Mouse (Mus musculus): ENCODE measurements around the gene Fezf2.

Gene Fezf2

GRCm38 (mm10) chr14:12345241-12345921, 2.6 kb downstream of the Fezf2 start:
- POLR2A ChIA-PET = interaction anchor here in 2 of 4 experiments (0.6 to 1.4 kb wide), 4 partner anchors 7 to 1668 kb away, joined by 3 read pairs; no protein-coding TSS in a partner anchor
- CTCF ChIA-PET = interaction anchor here in 1 of 4 experiments (1.1 kb wide), 1 partner anchor 10 kb away, joined by 3 read pairs; no protein-coding TSS in a partner anchor

- POLR2A ChIA-PET = interaction anchor here in 2 of 4 experiments (0.9 to 1.6 kb wide), 3 partner anchors 11 to 478 kb away, joined by 3 to 4 read pairs (median 4); partner anchors contain the start of genes 3830406C13Rik (in 1 of the 2) and Cadps (in 1 of the 2)
These were observed 3.2 kb downstream of the Fezf2 start for GRCm38 (mm10) chr14:12344746-12345240.

GRCm38 (mm10) chr14:12344061-12344745, 3.8 kb downstream of the Fezf2 start:
- POLR2A ChIA-PET = interaction anchor here in 2 of 4 experiments (0.9 to 1.6 kb wide), 4 partner anchors 12 to 479 kb away, joined by 3 to 4 read pairs (median 4); partner anchors contain the start of genes 3830406C13Rik (in 1 of the 2) and Cadps (in 1 of the 2)
- CTCF ChIA-PET = interaction anchor here in 1 of 4 experiments (1.1 kb wide), 1 partner anchor 9 kb away, joined by 3 read pairs; no protein-coding TSS in a partner anchor

More at GRCm38 (mm10) chr14:12344746-12345240, 3.2 kb downstream of the Fezf2 start:
- CTCF ChIA-PET = interaction anchor here in 1 of 4 experiments (1.1 kb wide), 1 partner anchor 10 kb away, joined by 3 read pairs; no protein-coding TSS in a partner anchor

GRCm38 (mm10) chr14:12343451-12343941, 4.5 kb downstream of the Fezf2 start:
- ChIA-PET POLR2A (interaction anchor here in 2 of 4 experiments (0.9 to 1.6 kb wide), 5 partner anchors 9 to 480 kb away, joined by 3 to 4 read pairs (median 4); partner anchors contain the start of genes 3830406C13Rik (in 1 of the 2) and Cadps (in 1 of the 2)), CTCF (no interaction called here)

- CTCF ChIA-PET = interaction anchor here in 1 of 4 experiments (0.6 kb wide), 1 partner anchor 47 kb away, joined by 4 read pairs; no protein-coding TSS in a partner anchor
These were observed 5.4 kb downstream of the Fezf2 start for GRCm38 (mm10) chr14:12342458-12343131.

GRCm38 (mm10) chr14:12341789-12342457, 6.1 kb downstream of the Fezf2 start:
- POLR2A ChIA-PET = interaction anchor here in 2 of 4 experiments (0.5 to 1.7 kb wide), 5 partner anchors 7 to 670 kb away, joined by 3 to 5 read pairs (median 3); partner anchors contain the start of genes 3830406C13Rik (in 1 of the 2) and Gm49355 (in 1 of the 2)
- CTCF ChIA-PET = no interaction called here

More at GRCm38 (mm10) chr14:12342458-12343131, 5.4 kb downstream of the Fezf2 start:
- POLR2A ChIA-PET = interaction anchor here in 1 of 4 experiments (0.6 to 1.7 kb wide), 7 partner anchors 8 to 704 kb away, joined by 3 to 5 read pairs (median 4); partner anchors contain the start of genes 3830406C13Rik and Gm49355

- POLR2A ChIA-PET = interaction anchor here in 3 of 4 experiments (0.5 to 1.7 kb wide), 9 partner anchors 9 to 1865 kb away, joined by 3 to 5 read pairs (median 3); partner anchors contain the start of genes 3830406C13Rik (in 2 of the 3), Gm49355 (in 1 of the 3) and Ptprg (in 1 of the 3)
- CTCF ChIA-PET = no interaction called here
These were observed 6.8 kb downstream of the Fezf2 start for GRCm38 (mm10) chr14:12341075-12341788.

GRCm38 (mm10) chr14:12340238-12341074, 7.5 kb downstream of the Fezf2 start:
- POLR2A ChIA-PET = interaction anchor here in 3 of 4 experiments (0.8 to 1.4 kb wide), 7 partner anchors 10 to 1864 kb away, joined by 3 to 4 read pairs (median 3); partner anchors contain the start of genes 3830406C13Rik (in 1 of the 3) and Ptprg (in 1 of the 3)
- CTCF ChIA-PET = interaction anchor here in 2 of 4 experiments (0.5 to 0.6 kb wide), 2 partner anchors 17 to 18 kb away, joined by 3 to 8 read pairs; no protein-coding TSS in a partner anchor

- CTCF ChIA-PET = interaction anchor here in 1 of 4 experiments (0.5 to 0.7 kb wide), 2 partner anchors 8 to 20 kb away, joined by 3 read pairs; no protein-coding TSS in a partner anchor
- POLR2A ChIA-PET = interaction anchor here in 2 of 4 experiments (0.6 to 1.5 kb wide), 2 partner anchors 55 to 212 kb away, joined by 3 to 10 read pairs; partner anchors contain the start of genes 3830406C13Rik (in 1 of the 2) and Gm49355 (in 1 of the 2)
These were observed 9.0 kb downstream of the Fezf2 start for GRCm38 (mm10) chr14:12338811-12339565.

- POLR2A ChIA-PET = interaction anchor here (0.6 to 1.5 kb wide), 8 partner anchors 8 to 785 kb away, joined by 3 to 10 read pairs (median 4); partner anchors contain the start of genes 3830406C13Rik (in 2 of the 4), Gm49355 (in 2 of the 4) and Ptprg (in 1 of the 4)
- CTCF ChIA-PET = interaction anchor here in 2 of 4 experiments (0.5 to 0.9 kb wide), 2 partner anchors 9 to 10 kb away, joined by 3 read pairs; no protein-coding TSS in a partner anchor
These were observed 9.8 kb downstream of the Fezf2 start for GRCm38 (mm10) chr14:12337998-12338809.

- POLR2A ChIA-PET = interaction anchor here in 2 of 4 experiments (0.8 to 1.5 kb wide), 6 partner anchors 9 to 784 kb away, joined by 3 to 10 read pairs (median 6); partner anchors contain the start of genes 3830406C13Rik (in 2 of the 2), Gm49355 (in 2 of the 2) and Ptprg (in 1 of the 2)
- CTCF ChIA-PET = interaction anchor here in 1 of 4 experiments (0.9 kb wide), 1 partner anchor 9 kb away, joined by 3 read pairs; no protein-coding TSS in a partner anchor
These were observed 10.5 kb downstream of the Fezf2 start for GRCm38 (mm10) chr14:12337421-12337997.

- POLR2A ChIA-PET = interaction anchor here in 1 of 4 experiments (1.4 kb wide), 1 partner anchor 8 kb away, joined by 4 read pairs; no protein-coding TSS in a partner anchor
- CTCF ChIA-PET = interaction anchor here in 1 of 4 experiments (0.8 kb wide), 1 partner anchor 10 kb away, joined by 3 read pairs; no protein-coding TSS in a partner anchor
These were observed 13.1 kb downstream of the Fezf2 start for GRCm38 (mm10) chr14:12334925-12335324.

GRCm38 (mm10) chr14:12333622-12334021, 14.4 kb downstream of the Fezf2 start:
- ChIA-PET CTCF (no interaction called here), POLR2A (interaction anchor here in 1 of 4 experiments (0.5 kb wide), 1 partner anchor 13 kb away, joined by 3 read pairs; no protein-coding TSS in a partner anchor)

Measured in embryonic stem cell, embryonic (primary cell).